Mouse (Mus musculus) cerebellum, adult 11-12 months (tissue): Measurements from ENCODE around the gene T.

Source experiments
- DNase-seq: peaks from one replicate; pipeline ENCODE4 v3.0.0; 2022

Gene T

DNA sequence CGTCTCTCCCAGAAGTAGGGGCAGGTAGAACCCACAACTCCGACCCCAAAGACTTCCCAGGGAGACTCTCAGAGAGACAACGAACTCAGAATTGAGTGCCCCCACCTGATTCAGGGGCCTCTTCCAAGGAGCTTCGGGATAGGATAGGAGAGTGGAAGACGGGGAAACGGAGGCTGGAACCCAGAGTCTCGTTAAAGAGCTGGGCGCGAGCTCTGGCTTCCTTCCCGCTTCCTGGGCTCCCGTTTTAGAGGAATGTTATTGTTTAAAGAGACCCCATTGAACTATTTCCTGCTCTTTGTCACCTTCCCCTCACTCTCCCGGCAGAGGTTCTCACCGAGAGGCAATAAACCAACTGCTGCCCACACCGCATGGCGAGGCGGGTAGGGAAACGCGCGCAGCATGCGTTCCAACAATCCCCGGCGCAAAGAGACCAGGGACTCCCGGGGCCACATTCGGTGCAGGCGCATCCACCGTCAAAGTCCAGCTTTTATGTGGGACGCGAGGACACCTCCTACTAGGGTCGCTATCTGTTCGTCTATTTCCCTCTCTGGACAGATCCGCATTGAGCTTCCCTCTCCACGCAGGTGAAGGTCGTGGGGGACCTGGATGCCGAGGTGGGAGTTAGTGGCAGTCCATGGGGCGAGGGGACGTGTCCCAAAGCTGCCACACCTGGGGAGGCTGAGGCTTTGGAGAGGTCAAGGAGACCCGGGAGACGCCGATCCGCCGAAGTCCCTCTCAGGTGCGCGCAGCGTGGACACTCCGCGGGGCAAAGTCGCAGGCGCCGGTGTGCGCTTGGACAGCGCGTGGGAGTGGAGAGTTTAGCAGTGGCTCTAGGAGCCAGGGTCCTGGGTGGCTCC, 874 bp upstream of the T start:
- DNase-seq = no peak

DNA sequence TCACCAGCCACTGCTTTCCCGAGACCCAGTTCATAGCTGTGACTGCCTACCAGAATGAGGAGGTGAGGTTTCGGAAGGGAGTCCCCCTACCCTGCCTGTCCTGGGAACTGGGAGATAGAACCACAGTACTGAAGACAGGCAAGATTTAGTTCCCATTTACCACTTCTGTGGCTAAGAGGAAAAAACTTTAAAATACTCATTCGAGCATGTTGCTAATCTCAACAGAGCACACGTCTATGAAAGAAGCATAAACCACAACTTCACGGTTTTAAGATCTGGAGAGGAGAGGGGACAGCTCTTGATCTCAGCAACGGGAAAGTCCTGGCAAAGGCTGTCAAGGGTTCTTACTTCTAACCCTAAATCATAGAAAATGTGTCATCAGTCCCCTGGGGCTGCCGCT, 2.0 kb downstream of the T start:
- no peak for DNase-seq

DNA sequence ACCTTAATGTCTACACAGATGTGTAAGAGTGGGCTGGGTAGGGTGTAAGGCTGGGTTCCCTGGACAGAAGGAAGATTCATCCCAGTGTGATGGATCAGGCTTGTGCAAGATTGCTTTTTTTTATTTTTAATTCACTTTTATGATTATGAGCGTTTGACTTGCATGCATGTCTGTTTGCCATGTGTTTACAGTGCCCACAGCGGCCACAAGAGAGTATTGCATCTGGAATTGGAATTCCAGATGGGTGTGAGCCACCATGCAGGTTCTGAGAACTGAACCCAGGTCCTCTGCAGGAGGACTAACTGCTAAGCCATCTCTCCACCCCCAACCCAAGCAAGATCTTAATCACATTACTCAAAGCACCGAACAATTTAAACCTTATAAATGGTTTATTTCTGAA, 9.8 kb downstream of the T start:
- no peak for DNase-seq

DNA sequence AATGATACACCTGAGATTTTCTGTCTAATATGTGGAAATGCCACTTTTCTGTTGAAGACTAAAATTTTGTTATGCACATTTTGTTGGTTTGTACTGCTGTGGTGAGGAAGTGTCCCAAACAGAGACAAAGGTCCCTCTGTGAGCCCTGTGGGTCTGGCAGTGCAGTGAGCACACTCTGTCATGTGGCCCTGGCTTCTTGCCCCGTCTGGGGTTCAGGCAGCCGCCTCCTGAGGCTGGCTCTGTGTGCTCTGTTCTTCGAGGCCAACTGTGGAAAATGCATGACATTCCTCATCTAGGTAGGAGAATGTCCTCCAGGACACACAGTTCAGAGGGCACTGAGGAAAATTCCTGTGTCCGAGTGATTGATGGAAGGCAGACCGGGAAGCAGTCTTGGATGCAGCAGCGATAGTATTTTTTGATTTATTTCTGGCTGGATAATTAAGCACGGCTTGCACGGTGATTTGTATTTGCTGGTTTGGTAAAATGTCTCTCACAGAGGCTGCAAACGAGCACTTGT, 13.5 kb downstream of the T start:
- no peak for DNase-seq

DNA sequence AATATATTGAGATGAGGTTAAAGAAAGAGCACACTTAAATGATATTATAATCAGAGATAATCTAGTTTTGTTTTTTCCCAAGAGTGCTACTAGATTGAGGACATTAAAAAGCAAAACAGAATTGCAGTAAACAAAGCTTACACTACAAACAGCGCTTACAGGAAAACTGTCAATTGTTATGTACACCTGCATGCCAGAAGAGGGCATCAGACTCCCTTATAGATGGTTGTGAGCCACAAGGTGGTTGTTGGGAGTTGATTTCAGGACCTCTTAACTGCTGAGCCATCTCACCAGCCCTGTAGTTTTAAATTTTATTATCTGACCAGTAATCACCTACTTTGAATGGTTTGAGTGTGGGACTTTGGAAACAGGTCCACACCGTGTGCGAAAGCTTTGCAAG, 14.1 kb downstream of the T start:
- no peak for DNase-seq

DNA sequence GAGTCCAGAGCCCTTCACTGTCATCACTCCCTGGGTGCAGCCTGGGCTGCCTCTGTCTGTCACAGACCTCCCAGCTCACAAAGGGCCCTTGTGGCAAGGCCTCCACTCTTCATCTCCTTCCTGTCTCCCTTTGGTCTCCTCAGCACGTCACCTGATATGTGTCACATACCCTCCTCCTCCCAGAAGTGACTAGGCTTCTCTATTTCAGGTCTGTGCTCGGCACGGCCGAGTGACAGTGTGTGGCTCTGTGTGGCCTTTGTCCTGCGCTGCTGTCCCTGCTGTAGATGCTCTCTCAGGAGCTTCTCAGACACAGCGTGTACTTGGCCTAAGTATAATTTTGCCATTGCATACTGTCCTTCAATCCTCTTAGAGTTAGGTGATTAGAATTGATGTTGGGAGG, 21.0 kb downstream of the T start:
- no peak for DNase-seq

DNA sequence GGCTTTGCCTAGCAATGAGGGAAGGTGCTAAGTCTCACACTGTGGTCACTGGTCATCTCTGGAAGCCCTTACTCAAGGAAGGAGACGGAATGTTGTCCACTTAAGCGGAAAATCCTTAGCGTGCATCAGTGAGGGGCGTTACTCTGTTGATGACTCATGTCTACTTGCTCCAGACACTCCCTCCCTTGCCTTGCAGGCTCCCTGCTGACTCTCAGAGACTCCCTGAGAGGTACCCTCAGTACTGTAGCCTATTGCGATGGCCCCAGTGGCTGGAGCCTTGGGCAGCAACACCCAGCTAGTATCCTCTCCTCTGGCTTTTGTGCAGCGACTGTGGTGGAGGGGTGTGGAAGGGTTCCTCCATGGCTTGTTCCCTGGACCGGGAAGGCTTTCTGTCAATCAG, 21.4 kb downstream of the T start:
- no peak for DNase-seq

DNA sequence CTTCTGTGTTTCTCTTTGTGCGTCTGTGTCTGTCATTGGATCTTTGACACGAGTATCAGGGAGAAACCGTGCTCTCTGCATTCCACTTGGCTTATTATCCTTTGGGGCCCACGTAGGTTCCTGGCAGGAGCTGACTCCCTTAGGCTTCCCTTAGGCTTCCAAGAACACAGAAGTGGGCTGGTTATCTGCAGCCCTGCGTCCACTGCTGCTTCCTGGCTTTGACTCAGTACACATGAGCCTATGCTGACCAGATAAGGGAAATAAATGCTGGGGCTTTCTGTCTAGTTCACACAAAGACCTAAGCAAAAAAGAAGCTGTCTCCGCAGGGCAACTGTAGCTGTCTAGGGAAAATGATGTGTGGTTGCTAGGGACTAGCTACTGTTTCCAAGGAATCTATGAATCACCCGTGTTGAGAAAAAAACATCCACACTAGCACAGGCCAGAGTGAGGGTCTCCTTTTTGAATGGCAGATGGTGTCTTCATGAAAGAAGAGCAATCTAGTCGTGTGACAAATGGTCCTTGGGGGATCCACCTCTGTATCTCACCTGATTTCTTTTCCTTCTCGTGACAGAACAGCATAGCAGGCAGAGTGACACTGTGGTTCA, 22.7 kb downstream of the T start:
- no peak for DNase-seq

DNA sequence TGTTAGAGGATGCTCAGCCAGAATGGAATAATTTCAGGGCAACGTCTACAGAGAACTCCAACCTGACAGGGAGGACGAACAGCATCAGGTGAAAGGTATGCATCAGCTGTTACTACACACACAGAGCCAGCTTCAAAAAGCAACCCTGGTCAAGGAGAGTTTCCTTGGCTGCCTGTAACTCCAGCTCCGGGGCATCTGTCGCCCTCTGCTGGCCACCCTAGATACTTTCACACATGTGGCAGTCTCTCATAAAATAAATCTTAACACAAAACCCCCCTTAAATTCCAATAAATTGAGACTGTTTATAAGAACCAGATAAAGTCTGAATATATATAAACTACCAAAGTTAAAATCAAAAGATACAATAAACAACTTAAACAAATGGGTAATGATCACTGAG, 27.3 kb downstream of the T start:
- DNase-seq = peak; percentile 19

DNA sequence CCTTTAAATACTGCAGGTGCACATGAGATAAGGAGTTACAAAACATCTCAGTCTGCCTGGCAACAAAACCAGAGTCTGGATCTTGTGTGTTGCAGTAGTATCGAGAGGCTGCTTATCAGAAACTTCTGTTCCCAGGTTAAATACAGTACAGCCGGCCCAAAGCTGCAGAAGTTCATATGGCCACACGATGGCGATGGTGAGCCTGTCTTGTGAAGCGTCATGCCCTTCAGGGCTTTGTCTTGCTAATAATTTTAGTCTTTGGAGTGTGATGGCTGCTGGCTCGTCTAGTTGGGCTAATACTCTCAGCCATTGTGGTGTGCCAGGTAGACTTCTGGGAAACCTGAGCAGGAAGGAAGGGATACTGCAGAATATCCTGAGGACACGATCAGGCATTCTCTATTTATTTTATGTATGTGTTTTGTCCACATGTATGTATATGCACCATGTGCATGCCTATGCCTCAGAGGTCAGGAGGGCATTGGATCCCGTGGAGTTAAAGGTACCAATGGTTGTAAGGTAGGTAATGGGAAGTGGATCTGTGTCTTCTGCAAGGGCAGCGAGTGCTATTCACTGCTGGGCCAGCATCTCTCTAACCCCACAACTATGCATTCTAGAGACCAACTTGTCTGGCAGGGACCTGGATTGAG, 29.4 kb downstream of the T start:
- DNase-seq = peak; percentile 59

DNA sequence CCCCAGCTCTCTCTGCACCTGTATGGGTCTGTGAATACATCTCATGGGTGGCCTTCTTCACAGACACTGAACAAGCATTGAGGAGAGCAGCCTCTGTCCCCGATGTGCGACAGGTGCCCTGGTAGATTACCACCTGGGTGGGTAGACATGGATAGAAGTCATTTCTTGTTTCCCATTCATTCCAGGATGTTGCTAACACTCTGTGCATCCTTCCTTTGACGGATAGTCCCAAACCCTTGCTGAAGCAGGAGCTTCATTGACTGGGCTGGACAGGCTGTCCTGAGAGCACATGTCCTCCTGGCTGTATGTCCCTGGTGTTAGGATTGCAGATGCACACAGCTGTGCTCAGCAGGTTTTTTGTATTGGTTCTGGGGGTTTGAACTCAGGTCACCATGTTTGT, 33.5 kb downstream of the T start:
- DNase-seq = no peak

DNA sequence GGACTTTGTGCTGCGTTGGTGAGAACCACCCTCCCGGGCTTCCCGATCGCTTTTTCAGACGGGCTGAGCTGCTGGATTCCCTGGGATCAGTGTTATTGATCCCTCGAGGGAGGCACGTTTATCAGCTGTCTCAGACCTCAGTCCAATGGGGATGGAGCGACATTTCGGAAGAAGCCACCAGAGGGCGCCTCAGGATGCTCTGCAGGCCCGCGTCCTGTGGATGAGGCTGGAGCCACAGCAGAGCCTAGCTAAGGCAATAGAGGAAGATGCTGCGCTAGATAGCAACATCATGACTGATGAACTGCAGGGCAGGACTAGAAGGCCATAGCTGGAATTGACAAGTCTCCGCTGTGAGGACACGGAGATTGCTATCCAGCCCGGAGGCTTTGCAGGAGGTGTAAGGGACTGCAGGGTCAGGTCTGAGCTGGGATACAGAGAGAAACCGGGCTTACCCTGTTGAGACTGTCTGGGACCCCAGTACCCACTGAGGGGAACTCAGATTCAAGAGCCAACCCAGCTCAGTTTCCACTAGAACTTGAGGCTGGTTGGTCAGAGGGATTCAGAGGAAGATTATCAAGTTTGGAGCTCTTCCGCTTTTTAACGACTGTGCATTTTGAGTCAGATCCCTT, 34.6 kb downstream of the T start:
- peak; percentile 83 for DNase-seq

DNA sequence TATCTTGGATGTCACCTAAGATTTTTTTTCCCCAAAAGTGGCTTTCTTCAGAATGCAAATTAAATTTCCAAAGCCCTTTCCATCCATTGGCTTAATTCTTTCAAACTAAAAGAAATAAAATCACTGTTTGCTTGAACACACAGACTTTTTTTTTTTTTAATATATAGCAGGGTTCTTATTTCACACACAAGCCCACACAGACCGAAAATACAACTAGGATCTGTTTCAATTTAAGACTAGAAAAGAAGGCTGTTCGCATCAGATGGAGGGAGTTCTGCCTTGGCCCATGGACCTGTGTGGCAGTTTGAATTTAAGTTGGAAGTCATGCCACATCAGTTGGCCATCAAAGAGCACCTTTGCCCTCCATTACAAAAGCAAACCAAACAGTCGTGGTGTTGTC, 44.3 kb downstream of the T start:
- DNase-seq = no peak

DNA sequence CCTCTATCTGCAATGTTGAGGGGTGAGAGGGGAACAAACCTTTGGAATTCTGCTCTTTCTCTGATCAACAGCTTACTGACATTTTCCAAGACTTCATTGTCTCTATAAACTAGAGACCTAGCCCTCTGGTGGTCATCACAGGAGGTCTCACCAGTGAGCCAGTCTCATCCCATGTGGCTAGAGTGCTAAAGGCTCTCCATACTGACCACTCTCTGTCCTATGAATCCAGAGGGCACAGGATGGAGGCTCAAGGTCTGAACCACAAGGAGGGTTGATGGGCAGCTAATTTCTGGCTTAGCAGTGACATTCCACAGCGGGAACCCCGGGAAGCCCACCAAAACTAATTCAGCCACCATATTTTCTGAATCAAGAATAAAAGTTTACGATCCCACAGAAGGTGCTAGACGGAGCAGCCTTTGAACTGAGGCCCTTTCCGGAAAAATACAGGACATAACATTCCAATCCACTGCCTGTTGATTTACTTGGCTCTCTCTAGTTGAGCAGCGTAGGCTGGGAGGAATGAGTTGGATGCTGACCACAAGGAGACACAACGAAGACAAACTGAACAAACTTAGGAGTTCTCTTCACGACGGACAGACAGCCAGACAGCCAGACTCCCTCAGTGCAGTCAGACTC, 45.4 kb downstream of the T start:
- no peak for DNase-seq

DNA sequence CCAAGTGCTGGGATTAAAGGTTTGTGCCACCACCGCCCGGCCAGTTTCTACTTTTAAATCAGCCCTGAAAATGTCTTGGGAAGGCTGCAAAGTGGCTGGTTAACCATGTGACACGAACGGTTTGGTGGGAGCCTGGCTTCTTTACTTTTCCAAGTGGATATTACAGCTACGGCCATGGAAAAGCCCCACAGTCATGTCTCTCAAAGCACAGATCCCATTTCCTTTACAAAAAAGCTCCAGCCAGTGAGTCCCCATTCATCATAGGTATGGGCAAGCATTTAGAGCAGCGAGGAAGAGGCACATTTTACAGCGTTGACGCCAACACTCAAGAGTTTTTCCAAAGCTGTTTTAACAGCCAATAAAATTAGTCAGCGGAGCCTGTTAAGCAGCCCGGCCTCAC, 47.6 kb downstream of the T start:
- DNase-seq = no peak

DNA sequence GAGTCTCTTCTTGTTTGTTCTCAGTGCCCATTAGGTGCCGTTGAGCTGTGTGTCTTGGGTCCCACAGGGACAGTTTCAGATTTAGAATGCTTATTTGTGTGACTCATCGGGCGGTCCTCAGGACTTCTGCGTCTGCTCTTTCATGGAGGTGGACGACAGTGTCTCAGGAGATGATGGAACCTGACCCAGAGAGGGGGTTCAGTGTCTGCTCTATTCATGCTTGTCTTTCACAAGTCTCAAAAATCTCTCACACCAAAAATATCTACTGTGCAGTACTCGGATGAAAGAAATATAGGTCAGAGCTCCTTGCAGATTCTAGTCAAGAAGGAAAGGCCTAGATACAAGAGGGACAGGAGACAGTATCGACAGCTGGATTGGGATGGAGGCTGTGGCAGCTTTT, 48.7 kb downstream of the T start:
- DNase-seq = no peak

DNA sequence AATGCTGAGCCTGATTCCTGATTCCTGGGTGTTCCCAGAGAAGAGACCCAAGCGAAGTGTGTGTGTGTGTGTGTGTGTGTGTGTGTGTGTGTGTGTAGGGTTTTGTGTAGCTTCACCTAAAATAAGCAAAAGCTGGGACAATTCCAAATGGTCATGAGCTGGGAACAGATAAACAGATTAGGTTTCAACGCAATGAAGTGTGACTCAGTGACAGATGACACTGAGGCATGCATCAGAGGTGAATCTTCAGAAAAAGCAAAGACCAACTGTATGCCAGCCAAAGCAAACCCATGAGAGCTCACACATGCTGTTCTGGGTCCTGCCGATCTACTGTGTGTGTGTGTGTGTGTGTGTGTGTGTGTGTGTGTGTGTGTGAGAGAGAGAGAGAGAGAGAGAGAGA, 50.0 kb downstream of the T start:
- no peak for DNase-seq

DNA sequence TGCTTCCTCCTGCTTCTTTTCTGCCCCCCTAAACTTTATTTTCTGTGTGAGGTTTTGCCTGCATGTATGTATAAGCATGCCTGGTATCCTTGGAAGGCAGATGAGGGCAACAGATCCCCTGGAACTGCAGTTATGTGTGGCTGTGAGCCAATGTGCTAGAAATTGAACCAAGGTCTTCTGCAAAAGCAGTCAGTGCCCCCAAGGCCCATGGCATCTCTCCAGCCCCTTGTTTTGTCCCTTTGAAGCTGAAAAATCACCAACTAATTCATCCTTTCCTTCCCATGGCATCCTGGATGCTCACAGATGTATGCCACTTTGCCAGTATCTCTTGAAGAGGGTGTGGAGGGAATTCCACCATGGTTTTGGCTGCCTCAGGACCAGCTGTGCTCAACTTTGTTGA, 50.9 kb downstream of the T start:
- DNase-seq = no peak

DNA sequence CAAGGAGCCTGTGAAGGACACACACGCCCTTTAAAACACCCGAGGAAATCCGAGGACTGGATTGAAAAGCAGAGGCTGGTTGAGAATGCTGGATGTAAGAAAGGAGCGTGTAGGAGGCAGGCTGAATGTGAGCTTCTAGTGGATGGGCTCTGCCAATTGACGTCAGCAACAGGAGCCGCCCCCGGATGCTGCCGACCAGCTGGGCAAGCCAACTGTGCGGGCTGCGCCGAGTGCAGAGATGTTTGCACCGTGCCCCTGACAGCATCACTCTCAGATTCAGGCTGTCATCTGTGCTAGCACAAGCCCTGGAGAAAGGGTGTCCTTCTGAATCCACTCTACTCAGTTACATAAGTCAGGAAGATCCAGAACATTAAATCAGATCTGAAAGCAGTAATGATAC, 53.6 kb downstream of the T start:
- DNase-seq = peak; percentile 80

DNA sequence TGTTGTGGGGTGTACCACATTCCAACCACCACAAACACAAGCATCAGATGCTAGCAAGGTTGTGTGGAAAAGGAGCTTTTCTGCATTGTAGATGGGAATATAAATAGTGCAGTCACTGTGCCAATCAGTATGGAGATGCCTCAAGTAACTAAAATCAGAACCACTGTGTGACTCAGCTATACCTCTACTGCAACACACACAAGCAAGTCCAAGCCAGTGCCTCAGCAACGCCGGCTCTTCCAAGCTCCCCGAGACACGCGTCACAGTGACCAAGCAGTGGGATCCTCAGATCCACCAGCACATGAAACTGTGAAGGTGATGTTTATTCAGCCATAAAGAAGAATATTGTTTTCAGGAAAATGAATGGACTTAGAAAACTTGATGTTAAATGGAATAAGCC, 56.7 kb downstream of the T start:
- no peak for DNase-seq
